Mouse (Mus musculus) MEL (cell line): ENCODE results near the gene Hspb3.

Experiments
- BHLHE40 ChIP-seq: IDR thresholded peaks from 2 replicates; pipeline ENCODE4 v1.6.1; 2012; ENCODE audit warnings: low read depth, mild to moderate bottlenecking, inconsistent platforms, low read length, improper control_type of control experiment, borderline replicate concordance
- CTCF ChIP-seq, 3 experiments: IDR thresholded peaks in 2 of 3; conservative IDR thresholded peaks in 1 of 3; 2 replicates each; pipeline ENCODE4 v1.5.1; 2011 to 2012; ENCODE audit warnings: low read length in 3 of 3, low read depth in 2 of 3, mild to moderate bottlenecking in 2 of 3, improper control_type of control experiment in 1 of 3, inconsistent platforms in 1 of 3, mixed read lengths in 1 of 3, moderate library complexity in 1 of 3; ENCODE audit not compliant: control insufficient read depth in 1 of 3, insufficient read depth in 1 of 3, poor library complexity in 1 of 3, severe bottlenecking in 1 of 3
- MAFK ChIP-seq: IDR thresholded peaks from 2 replicates; pipeline ENCODE4 v1.6.1; 2011; ENCODE audit warnings: low read depth, mild to moderate bottlenecking, low read length, improper control_type of control experiment, borderline replicate concordance
- POLR2A ChIP-seq, 2 experiments: IDR thresholded peaks; 2 replicates each; pipeline ENCODE4 v1.6.1; 2011 to 2012; ENCODE audit warnings: low read length in 2 of 2, mild to moderate bottlenecking in 2 of 2, control low read depth in 1 of 2, improper control_type of control experiment in 1 of 2, low read depth in 1 of 2, moderate library complexity in 1 of 2; ENCODE audit not compliant: control insufficient read depth in 1 of 2, insufficient read depth in 1 of 2, poor library complexity in 1 of 2
- USF1 ChIP-seq: IDR thresholded peaks from 2 replicates; pipeline ENCODE4 v1.6.1; 2014; ENCODE audit warnings: low read depth, mild to moderate bottlenecking, inconsistent platforms, low read length, improper control_type of control experiment, moderate library complexity

GRCm38 (mm10) chr13:113656639-113657038, 6.8 kb downstream of the Hspb3 start:
- no peak for TF ChIP-seq POLR2A (IDR thresholded peaks at IDR 0.05; ENCODE audit: control insufficient read depth in 1 of 2, insufficient read depth in 1 of 2, low read depth in 1 of 2, low read length in 2 of 2, poor library complexity in 1 of 2)
- TF ChIP-seq BHLHE40: no peak
- no peak for TF ChIP-seq MAFK
- TF ChIP-seq USF1: no peak
- TF ChIP-seq CTCF (IDR thresholded peaks at IDR 0.05 in 2 of 3, conservative IDR thresholded peaks at IDR 0.05 in 1 of 3; ENCODE audit: control insufficient read depth in 1 of 3, insufficient read depth in 1 of 3, low read depth in 2 of 3, low read length in 3 of 3, poor library complexity in 1 of 3, severe bottlenecking in 1 of 3): no peak
